Mouse (Mus musculus) adrenal gland, adult 8-10 months (tissue): ENCODE measurements around the gene Mtfmt. TPM values are rescaled to one million over a fixed set of nuclear protein-coding genes. Genes with fewer than 3 reads are reported as not detected.

ENCODE experiments used
- DNase-seq: peaks from one replicate; pipeline ENCODE4 v3.0.0; 2022
- total RNA-seq, 4 experiments: library from RNA; stranded (reverse); gene quantifications; 2 replicates each; pipeline ENCODE4 v1.2.4; 2022

The Mtfmt gene
- 10 to 100 TPM; 14.3 to 22.7 (median 16.4) TPM for total RNA-seq

DNA sequence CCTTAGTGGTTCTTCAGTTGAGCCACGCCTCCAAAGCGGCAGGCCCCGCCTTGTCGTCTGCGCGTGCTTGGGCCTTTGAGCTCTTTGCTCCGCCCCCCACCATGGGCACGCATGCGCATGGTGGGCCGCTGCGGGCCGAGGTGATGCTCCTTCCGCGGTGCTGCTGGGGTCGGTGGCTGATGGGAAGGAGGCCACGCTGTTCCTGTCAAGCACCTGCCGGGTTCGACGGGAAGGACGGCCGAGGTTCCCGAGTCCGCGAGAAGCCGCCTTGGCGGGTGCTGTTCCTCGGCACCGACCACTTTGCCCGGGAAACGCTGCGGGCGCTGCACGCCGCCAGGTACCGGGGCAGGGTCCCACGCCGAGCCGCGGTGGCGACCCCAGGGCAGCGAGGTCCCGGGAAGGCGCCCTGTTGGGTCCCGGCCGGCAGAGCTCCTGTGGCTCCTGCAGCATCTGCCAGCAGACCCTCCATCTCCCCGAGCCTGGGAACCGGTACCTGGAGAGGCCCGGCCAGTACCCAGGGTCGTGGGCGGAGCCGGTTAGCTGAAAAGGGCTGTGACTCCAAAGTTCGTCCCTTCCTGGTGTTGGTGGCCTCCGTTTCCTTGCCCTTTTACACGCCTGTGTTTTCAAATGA is at the start of gene Mtfmt:
TSS of gene Mtfmt (plus strand) at position 112 of the 631 bp plus-strand sequence.
- peak; percentile 84 for DNase-seq

DNA sequence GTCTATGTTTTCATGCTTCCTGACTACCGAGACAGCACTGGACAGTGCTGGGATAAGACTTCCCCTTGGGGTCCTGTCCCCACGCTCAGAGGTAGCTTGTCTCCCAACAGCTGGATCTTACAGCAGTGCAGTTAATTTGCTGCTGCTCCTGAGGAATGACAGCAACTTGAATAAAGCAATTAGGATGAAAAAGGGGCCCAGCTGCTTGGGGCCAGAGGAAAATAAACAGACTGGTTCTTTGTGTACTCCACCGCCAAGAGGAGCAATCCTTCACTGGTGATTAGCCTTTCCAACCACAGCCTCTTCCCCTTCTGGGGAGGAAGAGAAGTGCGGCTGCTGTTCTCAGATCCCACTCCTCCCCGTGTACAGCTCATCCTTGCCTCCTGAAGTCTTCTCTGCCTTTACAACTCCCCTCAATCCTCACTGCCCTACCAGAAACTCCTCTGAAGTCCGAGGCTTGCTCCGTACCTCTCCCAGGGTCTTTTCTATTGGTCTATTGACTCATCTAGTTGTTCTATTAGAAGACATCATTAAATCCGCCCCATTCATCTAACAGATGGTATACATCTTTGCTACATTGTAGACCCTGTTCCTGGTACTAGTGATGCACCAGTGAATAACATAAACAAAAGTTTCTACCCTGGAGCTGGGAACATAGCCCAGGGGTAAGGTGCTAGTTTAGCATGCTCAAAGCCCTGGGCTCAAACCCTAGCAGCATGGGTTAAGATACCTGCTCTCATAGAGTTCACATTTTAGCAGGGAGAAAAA is 49.0 kb upstream of the Mtfmt start:
- DNase-seq = no peak

DNA sequence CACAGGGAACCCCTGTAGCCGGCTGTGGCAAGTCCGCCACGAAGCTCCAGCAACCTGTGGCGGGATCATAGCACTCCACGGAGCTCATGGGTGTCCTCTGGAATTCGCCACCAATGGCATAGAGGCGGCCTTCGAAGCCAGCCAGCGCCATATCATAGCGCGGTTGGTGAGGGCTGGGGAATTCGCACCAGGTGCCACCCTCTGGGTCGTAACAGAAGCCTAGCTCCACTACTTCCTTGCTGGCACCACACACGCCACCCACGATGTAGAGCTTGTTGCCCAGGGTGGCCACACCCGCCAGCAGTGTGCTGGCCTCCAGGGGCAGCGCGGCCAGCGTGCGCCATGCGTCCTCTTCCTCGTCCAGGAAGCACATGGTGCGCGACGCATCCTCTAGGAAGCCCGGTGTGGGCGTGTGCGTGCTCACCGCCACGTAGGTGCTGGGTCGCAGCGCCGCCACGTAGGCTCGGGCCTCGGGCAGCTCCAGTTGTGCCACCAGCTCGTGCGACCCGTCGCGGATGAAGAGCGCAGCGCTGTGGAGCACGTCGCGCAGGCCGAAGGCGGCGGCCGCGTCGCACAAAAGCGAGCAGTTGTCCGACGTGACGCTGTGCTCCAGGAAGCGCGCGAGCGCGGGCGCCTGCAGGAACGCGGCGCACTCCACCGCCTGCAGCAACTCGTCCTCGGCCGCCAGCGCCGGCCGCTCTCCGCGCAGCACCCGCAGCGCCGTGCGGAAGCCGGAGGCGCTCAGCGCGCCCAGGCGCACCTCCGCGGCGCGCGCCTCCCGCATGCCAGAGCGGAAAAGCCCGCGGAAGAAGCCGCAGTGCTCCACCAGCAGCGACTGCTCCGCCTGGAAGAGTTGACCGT is 44.6 kb upstream of the Mtfmt start:
- DNase-seq = no peak

DNA sequence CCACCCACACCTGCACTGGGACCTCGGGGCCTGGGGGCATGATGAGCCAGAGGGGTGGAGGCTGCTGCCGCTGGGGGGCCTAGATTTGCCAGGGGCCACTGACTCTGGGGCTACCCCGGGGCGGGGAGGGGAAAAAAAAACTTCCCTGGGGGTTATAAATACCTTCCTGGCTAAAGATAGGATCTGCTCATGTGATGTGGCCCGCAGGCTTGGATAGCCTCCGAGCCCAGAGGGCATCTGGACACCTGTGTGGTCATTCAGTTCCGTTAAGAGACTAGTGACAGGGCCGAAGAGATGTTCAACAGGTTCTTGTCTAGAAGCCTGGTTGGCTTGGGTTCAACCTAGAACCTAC is 44.0 kb upstream of the Mtfmt start, which contains the start of gene Kbtbd13:
TSS of gene Kbtbd13 (minus strand) at position 40 of the 352 bp plus-strand sequence.
- no peak for DNase-seq

DNA sequence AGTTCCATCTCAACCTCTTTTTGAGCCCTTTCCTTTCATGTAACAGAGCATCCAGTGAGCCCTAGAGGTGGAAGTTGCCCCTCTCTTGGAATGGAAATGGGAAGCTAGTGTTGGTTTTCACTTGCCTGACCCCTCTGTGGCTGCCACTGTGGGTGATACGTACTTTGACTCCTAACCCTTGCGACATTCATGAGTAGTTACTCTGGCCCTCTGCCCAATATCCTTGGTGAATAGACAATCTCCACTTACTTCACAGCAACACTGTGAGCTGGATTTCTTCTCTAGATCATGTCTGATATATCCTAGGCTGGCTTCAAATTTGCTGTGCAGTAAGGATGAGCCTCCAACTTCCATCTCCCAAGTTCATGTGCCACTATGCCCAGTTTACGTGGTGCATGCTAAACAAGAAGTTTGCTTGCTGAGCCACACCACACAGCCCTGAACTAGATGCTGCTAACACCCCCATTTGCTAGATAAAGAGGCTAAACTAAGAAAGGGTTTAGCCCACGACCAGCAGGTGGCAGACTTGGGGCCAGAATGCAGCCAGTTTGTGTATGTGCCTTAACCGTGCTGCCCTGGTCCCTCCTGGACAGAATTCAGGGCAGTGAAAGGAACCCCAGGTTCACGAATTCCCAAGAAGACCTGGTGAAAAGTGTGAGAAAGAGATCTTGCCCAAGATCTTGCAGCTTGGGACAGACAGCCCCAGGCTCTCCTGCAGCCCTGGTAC is 42.8 kb upstream of the Mtfmt start:
- DNase-seq = peak; percentile 48

DNA sequence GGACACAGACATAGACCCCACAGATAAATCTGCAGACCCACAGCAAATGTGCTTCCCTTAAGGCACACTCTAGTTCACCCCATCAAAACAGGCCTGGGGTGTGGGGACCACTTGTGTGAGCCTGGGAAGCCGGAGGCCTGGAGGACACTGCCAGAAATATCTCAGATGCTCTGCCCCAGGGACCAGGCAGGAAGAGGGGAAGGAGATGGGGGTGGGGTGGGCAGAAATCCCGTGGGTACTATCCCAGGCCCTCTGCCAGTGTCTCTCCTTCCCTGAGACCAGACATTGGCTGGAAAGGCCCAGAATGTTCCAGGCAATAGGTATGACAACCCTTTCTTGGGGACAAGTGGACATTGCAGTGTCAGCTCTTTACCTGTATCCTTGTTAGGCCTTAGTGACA is 42.0 kb upstream of the Mtfmt start:
- no peak for DNase-seq

DNA sequence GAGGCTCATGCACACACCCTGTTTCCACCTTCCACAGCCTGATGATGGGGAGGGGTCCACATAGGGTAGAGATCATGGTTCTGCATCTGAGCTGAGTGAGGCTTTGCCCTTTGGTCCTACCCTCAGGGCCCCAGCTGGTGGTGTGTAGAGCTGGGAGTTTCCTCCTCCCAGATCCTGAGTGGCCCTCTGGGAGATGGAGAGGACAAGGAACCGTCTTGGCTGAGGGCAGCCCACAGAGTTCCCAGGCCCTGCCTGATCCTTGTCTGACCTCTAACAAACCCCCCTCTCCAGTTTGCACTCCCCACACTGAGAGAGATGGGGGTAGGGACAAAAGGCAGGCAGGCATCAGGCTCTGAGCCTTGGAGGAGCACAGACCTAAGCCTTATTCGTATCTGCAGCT is 41.2 kb upstream of the Mtfmt start:
- DNase-seq = no peak

DNA sequence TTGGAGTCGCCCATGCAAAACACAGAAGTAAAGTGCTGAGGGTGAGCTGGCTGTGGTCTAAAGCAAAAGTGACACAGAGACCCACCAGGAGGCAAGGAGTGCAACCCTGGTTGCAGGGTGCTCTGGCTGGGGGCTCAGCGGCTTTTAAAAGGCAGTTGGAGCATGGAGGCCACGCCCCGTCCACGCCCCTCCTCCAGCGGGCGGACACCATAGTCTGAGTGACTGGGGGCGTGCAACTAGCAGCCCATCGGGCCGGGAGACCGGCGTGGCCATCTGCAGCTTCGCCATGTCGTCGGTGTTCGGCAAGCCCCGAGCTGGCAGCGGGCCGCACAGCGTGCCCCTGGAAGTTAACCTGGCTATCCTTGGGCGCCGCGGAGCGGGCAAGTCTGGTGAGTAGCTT is 37.3 kb upstream of the Mtfmt start, which contains the start of gene Rasl12:
TSS of gene Rasl12 (plus strand) at position 228 of the 400 bp plus-strand sequence.
- peak; percentile 41 for DNase-seq

DNA sequence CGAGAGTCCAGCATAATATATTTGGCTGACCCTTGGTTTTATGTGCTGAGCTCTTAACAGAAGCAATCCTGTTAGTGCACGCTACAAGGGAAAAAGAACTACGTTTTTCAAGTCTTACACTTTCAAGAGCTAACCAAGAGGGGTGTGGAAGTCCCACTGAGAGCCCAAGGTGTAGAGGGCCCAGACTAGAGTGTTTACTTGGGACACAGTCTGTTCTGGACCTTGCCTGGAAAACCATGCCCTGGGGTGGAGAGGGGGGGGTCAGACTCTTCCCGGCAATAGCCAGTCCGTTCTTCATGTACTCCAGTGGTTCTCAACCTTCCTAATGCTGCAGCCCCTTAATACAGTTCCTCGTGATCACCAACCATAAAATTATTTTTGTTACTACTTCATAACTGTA is 35.6 kb upstream of the Mtfmt start:
- no peak for DNase-seq

DNA sequence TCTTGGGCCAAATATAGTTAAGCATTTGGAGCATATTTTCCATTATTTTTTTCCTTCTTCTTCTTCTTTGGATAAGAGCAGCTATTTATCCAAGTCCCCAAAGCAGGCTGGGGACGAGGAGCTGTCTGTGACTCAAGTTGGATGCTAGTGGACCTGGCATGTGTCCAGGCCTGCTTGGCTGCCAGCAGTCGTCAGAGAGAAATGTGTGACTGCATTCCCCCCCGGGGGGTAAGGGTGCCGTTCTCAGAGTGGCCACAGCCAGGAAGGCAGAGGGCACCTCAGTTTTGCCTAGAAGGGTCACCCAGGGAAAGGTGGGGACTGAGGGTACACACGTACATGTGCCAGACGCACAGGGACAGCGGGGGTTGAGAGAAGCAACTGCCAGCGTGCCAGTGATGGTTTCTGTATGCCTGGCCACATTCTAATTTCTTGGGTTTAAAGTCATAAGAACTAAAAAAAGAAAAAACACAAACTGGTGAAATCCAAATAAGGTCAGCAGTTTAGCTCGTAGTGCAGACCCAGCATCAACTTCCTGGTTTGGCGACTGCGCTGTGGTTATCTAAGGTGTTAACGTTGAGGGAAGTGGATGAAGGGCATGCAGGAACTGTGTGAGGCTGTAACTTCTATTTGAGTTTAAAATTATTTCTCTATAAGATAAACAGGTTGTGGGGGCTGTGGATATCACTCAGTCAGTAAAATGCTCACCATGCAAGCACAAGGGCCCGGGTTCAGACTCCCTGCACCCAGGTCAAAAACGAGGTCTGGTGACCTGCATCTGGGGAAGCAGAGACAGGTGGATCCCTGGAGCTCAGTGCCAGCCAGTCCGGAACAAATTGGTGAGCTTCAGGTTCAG is 31.0 kb upstream of the Mtfmt start:
- DNase-seq = peak; percentile 79

DNA sequence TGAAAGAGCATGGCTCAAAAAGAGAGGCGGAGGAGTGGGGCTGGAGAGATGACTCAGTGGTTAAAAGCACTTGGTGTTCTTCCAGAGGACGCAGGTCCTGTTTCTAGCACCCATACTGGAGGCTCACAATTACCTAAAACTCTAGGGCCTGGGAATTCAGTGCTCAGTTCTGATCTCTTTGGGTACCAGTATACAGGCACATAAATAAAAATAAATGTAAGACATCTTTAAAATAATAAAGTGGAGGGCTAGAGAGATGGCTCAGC is 30.5 kb upstream of the Mtfmt start:
- DNase-seq = no peak

DNA sequence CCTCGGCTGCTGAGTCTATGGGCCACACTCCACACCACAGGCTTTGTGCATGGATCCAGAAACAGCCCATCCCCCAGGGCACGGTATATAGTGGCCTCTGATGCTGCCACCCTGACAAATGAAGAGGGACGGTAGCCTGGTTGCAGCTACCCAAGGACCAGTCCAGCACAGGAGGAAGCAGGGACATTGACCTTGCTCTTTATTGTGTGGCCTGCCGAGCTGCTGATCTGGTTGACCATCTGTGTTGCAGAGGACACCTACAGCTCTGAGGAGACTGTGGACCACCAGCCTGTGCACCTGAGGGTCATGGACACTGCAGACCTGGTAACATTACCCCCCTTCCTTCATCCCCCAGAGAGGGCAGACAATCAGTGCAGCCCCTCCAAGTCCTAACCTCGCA is 28.3 kb upstream of the Mtfmt start:
- no peak for DNase-seq

DNA sequence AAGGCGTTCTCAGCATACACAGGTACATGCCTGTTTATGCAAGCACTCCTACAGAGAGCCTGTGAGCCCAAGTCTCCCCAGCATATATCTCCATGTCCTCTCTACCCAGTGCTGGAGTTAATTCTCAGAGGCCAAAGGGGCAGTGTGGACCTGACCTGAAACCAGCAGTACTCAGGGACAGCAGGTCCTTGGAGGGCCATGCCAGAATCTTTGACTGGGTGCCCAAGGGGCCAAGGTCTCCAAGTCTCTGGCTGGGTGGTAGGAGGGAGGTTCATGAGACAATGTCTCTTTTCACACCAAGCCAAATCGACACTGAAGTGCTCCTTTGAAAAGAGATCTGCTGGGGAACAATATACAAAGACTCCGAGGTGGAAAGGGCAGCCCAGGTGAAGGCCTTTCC is 27.7 kb upstream of the Mtfmt start:
- DNase-seq = peak; percentile 68

DNA sequence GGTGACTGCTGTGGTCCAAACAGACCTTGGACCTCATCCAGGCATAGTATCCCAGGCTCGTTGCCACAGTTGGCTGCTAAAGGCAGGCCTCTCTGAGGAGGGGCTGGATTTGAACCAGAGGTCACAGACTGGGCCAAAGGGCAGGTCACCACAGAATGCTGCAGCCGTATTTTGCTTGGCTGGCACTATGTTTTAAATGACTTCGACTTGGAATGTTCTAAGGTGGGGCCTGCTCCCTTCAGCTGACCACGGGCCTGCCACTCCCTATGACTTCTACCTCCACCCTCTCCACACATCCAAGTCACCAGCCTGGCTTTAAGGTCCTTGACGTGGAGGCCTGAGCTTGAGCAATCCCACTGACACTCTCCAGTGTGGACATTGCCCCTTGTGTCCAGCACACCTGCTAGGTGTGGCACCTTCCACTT is 26.7 kb upstream of the Mtfmt start:
- peak; percentile 32 for DNase-seq

DNA sequence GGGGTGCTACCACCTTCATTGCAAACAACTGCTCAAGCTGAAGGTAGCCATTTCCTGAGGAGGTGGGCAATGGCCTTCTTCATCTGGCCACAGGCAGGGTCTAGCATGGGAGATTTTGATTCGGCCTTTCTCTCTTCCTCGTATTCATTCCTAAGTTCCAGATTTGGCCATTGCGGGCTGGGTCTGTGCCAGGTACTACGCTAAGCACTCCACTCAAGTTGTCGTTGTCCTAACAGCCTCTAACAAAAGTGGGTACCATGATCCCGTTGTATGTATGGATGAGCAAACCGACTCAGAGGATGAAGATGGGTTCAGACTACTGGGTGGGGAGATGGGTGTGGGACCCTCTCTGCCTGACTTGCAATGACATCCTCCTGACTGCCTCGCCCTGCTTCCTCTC is 25.2 kb upstream of the Mtfmt start:
- no peak for DNase-seq

DNA sequence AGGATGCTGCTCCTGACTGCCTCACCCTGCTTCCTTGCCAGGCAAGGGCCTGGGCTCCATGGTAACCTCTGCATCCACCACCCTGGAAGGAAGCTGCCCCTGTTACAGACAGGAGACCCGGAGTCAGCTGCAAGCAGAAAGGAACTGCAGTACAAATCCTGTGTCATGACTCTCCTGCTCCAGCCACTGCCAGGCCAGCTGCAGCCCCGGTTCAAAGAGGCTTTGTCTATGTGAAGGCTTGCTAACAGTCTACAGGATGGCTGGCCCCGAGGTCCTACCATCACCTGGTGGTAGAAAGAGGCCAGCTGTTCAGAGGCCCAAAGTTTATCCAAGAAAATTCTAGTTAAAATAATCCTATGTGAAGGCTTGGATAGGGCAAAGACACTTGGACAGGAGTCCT is 24.3 kb upstream of the Mtfmt start:
- DNase-seq = no peak

DNA sequence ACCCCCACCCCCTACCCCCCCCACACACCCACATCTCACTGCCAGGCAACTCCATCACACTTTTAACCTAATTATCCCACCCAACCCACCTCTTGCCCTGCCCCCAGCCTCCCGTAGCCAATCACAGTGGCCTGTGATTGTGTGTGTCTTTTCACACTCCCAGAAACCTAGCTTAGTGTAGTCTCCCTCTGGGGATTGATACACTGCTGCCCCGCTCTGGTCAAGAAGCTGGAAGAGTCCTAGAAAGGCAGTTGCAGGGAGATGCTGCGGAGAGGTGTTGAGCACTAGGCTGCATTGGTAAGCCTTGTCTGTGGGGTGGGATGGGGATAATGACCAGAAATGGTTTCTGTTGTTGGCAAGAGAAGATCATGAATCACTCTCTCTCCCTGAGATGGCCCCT is 17.8 kb upstream of the Mtfmt start:
- no peak for DNase-seq

DNA sequence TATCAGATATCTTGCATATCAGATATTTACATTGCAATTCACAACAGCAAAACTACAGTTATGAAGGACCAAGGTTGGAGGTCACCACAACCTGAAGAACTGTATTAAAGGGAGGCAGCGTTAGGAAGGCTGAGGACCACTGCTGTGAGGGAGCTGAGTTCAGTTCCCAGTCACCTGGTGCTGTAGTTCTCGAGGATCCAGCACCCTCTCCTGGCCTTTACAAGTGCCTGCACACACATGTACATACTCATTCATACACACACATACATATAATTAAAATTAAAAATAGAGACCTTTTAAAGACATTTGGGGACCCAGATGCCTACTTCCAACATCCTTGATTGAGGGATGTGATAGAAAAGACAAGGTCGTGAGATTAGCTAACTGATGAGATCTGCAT is 15.9 kb upstream of the Mtfmt start:
- no peak for DNase-seq

DNA sequence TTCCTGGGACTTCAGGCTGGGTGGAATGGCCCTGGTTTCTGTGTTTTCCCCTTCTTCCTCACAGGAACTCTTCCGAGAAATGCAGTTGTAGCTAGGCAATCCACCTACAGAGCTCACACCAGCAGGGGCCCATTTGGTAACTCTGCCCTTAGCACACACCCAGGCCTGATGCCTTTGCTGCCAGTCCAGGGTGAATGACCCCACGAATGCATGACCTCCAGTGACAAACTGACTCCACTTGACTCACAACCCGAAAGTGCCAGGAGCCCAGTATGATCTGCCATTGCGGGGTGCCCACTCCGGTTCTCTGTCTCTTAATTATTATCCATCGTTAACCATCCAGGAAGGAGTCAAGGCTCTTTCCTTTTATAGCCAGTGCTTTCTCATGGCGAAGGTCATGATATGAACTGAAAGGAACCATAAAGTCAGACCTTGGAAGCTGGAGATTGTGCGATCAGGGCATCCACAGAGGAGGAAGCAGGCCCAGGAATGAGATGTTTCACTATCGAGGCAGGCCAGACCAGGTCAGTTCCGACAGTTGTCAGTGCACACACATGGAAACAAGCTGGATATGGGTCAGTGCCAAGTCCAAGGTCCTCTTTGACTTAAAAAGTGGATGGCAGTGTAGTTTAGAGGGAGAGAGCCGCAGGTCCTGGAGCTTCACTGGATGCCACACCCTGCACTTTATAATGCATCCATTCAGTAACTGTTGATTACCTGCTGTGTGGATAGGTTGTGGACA is 12.7 kb upstream of the Mtfmt start, which contains the start of gene Slc51b:
TSS of gene Slc51b (minus strand) at position 196 of the 742 bp plus-strand sequence.
- peak; percentile 48 for DNase-seq

DNA sequence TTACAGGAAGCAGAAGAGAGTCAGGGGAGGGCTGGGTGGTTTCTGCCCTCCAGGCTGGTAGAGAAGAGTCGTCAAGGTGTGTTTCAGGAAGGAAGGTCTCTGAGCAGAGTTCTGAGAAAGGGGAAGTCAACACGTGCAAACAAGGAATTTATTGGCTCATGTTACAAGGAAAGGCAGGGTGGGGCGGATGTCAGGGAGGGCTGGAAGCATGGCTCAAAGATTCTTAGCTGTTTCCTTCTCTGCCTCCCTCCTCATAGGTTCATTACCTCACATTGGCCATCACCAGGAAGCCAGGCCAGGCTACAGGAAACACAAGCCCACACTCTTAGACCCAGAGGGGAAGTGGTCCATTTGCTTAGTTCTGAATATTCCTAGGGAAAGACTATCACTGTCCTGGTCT is 11.2 kb upstream of the Mtfmt start:
- no peak for DNase-seq

DNA sequence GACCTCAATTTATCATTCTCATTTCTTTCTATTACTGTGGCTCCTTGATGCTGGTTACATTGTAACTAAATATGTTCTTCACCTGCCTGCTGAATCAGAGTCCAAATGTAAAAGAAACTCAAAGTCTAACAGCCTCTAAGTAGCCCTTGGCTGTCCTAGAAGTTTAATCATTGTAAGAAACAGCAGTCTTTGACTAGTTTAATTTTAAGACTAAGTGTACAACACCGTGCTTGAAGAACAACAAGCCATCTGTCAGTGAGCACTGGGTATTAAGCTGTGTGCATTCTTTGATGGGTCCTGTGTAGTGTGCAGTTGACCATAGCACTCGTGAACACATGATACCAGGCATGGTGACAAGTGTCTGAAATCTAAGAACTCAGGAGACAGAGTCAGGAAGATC is 8.1 kb upstream of the Mtfmt start:
- no peak for DNase-seq
